11 mouse cellular contexts compared by ENCODE assay signal in the genomic region with DNA sequence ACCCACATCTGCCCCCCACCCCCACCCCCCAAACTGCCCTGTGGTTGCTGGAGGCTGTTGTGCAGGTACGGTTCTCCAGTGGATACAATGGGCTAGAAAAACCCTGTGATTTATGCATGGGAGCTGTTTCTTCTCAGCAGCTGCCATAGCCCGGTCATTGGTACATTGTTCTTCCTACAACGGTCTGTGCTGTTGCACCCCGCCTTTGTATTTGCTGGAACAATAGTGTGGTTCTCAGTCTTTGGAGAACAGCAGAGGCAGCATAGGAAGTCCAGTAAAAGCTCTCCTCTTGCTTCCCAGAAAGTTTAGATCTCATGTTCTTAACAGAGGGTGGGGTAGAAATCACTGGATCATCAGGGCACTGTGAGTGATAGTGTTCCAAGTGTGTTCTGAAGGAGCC. TPM values are rescaled to one million over a fixed set of nuclear protein-coding genes. Genes with fewer than 3 reads are reported as not detected.
DNase-seq lines count a peak whose midpoint lies in the region; TF ChIP-seq lines count a peak whose summit lies in the region.
"Had no signal": no experiment of that assay in that cellular context is flagged by ENCODE, and none has a peak within 500 bp of the region (broad histone marks: within the 10 kb centered on the region; RNA-seq: fewer than 3 reads in every experiment).

No protein-coding gene starts in this region.

- H3K9me3 ChIP-seq in E14TG2a.4 (ENCODE audit: low read length): no peaks in the 10 kb centered on the region

- H3K36me3 ChIP-seq in E14TG2a.4 (ENCODE audit: insufficient read depth, low read length) (peaks cover 53% of the 10 kb centered on the region), macrophage (ENCODE audit: inconsistent target) (peaks cover 19% of the 10 kb centered on the region)

- peaks cover 46% of the 10 kb centered on the region for H3K4me1 ChIP-seq in E14TG2a.4 (replicated peaks; ENCODE audit: low read depth, low read length)

- H3K79me2 ChIP-seq in macrophage (ENCODE audit: inconsistent target): peaks cover 68% of the 10 kb centered on the region

- 56% methylated on average over 4 of the region's 4 CpGs for WGBS in macrophage (ENCODE audit: missing documents)

- no peak for TF ChIP-seq CTCF in E14TG2a.4 (conservative IDR thresholded peaks at IDR 0.05; ENCODE audit: low read length)

- H3K4me3 ChIP-seq in E14TG2a.4 (replicated peaks; ENCODE audit: low read length) (peak overlapping the region; percentile 97), macrophage (ENCODE audit: inconsistent target) (peak overlapping the region; percentile 2; the same call in 1 of the 2 replicates)

- no peaks in the 10 kb centered on the region for H3K27me3 ChIP-seq in E14TG2a.4 (ENCODE audit: insufficient read depth, low read length)
- H3K27me3 ChIP-seq: Patski had no signal

- peak; percentile 18 for DNase-seq in layer of hippocampus, adult 11-12 months (ENCODE audit: low spot score)
- DNase-seq in layer of hippocampus, postnatal 10 days (ENCODE audit: low spot score in 2 of 2): no peak
- DNase-seq in R1 (ENCODE audit: low read depth, low spot score): peak; percentile 69
- no peak for DNase-seq in heart, postnatal 4 days
- DNase-seq in kidney, adult 11 months: no peak
- DNase-seq: cerebellum, postnatal 10 days; kidney, postnatal 25 days; right cerebral cortex, postnatal 14 days had no signal

- H3K27ac ChIP-seq in macrophage: peak overlapping the region; percentile 43

RNA-seq across cellular contexts. Expression of a gene that starts 2.4 kb away (rescaled TPM):
- total RNA-seq in layer of hippocampus, postnatal 10 days (2021): 10 to 100 TPM; 64.7 to 73.0 TPM
- 10 to 100 TPM; 12.3 to 66.3 (median 37.0) TPM for total RNA-seq in macrophage (2018; cell fraction: chromatin; rRNA removed)
- 10 to 100 TPM; 13.9 to 30.9 (median 21.6) TPM for total RNA-seq in macrophage (2018; cell fraction: cytosol; rRNA removed)
- 10 to 100 TPM; 11.4 to 47.2 (median 26.4) TPM for total RNA-seq in macrophage (2018; cell fraction: nucleus; rRNA removed)
- polyA plus RNA-seq in macrophage (2018): 17.1 to 36.4 TPM (median 25.7 TPM) in 3 replicates
- total RNA-seq in heart, postnatal 4 days (2021): 10 to 100 TPM; 58.9 to 64.4 TPM

RNA-seq across cellular contexts. Expression of a gene that starts 31.4 kb away (rescaled TPM):
- total RNA-seq in layer of hippocampus, postnatal 10 days (2021): 10 to 100 TPM; 23.5 to 30.2 TPM
- total RNA-seq in macrophage (2018; cell fraction: chromatin; rRNA removed): 10 to 100 TPM in 22 of 26 experiments, 1 to 10 TPM in 4; 7.6 to 34.8 (median 19.0) TPM
- 10 to 100 TPM in 15 of 26 experiments, 1 to 10 TPM in 11; 3.7 to 13.0 (median 10.1) TPM for total RNA-seq in macrophage (2018; cell fraction: cytosol; rRNA removed)
- total RNA-seq in macrophage (2018; cell fraction: nucleus; rRNA removed): 10 to 100 TPM in 17 of 26 experiments, 1 to 10 TPM in 9; 4.9 to 29.1 (median 12.8) TPM
- polyA plus RNA-seq in macrophage (2018): 8.1 to 14.1 TPM (median 12.9 TPM) in 3 replicates
- 10 to 100 TPM; 13.7 to 14.5 TPM for total RNA-seq in heart, postnatal 4 days (2021)

RNA-seq across cellular contexts. Expression of a gene that starts 31.7 kb away (rescaled TPM):
- 1 to 10 TPM; 1.3 to 1.8 TPM for total RNA-seq in layer of hippocampus, postnatal 10 days (2021)
- 1 to 10 TPM in 23 of 26 experiments, under 1 TPM in 3; 0.34 to 8.7 (median 3.1) TPM for total RNA-seq in macrophage (2018; cell fraction: chromatin; rRNA removed)
- total RNA-seq in macrophage (2018; cell fraction: cytosol; rRNA removed): 1 to 10 TPM in 13 of 26 experiments, under 1 TPM in 13; 0.51 to 1.5 (median 0.95) TPM
- 1 to 10 TPM in 15 of 26 experiments, under 1 TPM in 10, not detected in 1; 0.34 to 7.9 (median 1.4) TPM for total RNA-seq in macrophage (2018; cell fraction: nucleus; rRNA removed)
- polyA plus RNA-seq in macrophage (2018): 0.68 to 3.3 TPM (median 2.1 TPM) in 3 replicates
- 10 to 100 TPM; 16.1 to 17.0 TPM for total RNA-seq in heart, postnatal 4 days (2021)

Comparison
In these comparisons a context has a peak if more than half of its experiments do, and no peak if none do; other contexts are left out.
1. DNase-seq: peak in layer of hippocampus, adult 11-12 months (single experiment) and R1 (single experiment); none in layer of hippocampus, postnatal 10 days (0 of 2), heart, postnatal 4 days (single experiment) and kidney, adult 11 months (single experiment).
2. RNA of a gene that starts 31.7 kb away (total RNA-seq): 16.1 to 17.0 TPM in heart, postnatal 4 days; 1.3 to 1.8 TPM in layer of hippocampus, postnatal 10 days; every median in the first group is over 4 times any median in the second.